Mouse (Mus musculus): ENCODE results near the gene Tor3a. TPM values are rescaled to one million over a fixed set of nuclear protein-coding genes. Genes with fewer than 3 reads are reported as not detected.

Tor3a gene
- polyA plus RNA-seq, 1 experiment from 2014 or later, result 5.2 TPM

DNA sequence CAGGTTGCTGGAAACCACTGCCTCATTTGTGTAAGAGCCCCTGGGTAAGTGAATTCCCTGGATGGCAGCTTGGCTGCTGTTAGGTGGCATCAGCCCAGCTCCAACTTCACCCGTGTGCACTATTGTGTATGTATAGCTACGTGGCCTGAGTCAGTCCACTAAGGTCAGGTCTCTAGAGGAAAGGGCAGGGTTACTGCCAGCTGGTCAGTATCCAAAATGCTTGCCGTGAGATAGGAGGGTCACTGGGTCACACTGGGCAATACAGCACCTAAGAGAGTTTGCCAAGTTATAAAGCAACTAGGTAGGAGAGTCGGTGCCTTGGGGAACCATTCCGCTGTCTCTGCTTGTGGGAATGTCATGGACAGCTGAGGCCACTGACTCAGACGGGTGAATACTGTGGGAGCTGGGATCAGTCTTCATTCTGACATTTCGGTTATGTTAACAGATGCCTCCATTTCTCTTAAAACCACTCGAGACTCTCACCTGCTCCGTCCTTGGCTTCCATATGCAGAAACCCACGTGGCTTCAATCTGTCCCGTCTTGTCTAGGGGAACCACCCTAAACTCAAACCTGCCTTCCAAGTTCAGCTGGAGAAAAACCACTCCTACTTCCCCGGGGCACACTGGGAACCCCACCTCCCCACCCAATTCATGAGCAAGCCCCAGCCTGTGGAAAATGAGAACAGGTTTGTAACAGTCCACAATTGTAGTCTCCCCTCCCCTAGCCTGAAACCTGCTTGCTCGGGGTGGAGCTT is 14.1 kb downstream of the Tor3a start:
- H3K9ac ChIP-seq (ENCODE audit: low read depth, low read length), result no peak overlapping the region
- H3K27me3 ChIP-seq (replicated peaks; ENCODE audit: control insufficient read depth, insufficient read depth, low read length), result no peaks in the 10 kb centered on the region
- H3K4me1 ChIP-seq (ENCODE audit: control insufficient read depth, insufficient read depth, low read depth, low read length), result no peaks in the 10 kb centered on the region
- no peak overlapping the region for H3K4me3 ChIP-seq (ENCODE audit: low read length)
- 86% methylated on average over 13 of the region's 13 CpGs for WGBS
- no peak for ATAC-seq
- H3K4me2 ChIP-seq (ENCODE audit: low read length), result no peak overlapping the region
- H3K27ac ChIP-seq (ENCODE audit: low read depth, low read length), result no peak overlapping the region
- H3K9me3 ChIP-seq (ENCODE audit: control insufficient read depth, low read length), result no peaks in the 10 kb centered on the region
- H3K36me3 ChIP-seq (ENCODE audit: control insufficient read depth, insufficient read depth, low read length), result no peaks in the 10 kb centered on the region

DNA sequence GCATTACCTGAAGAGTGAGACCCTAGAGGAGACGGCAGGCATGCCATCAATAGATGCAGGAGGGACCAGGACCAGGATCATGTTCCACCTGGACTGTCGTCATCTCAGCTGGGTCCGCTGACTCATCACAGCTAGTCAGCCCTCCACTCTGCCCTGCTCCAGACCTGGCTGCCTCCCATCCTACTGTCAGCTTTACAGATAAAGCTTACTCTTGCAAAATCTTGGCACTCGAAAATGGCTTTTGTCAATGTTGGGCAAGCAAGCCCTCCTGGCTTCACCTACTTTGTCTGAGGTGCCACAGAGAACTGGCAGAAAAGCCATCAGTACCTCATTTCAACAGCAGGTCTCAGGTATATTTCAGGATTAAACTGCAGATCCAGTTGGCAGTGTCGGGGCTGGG is 15.5 kb downstream of the Tor3a start:
- Histone ChIP-seq H3K4me2 (ENCODE audit: low read length) (no peak overlapping the region), H3K27ac (ENCODE audit: low read depth, low read length) (no peak overlapping the region), H3K9ac (ENCODE audit: low read depth, low read length) (no peak overlapping the region), H3K4me1 (ENCODE audit: control insufficient read depth, insufficient read depth, low read depth, low read length) (no peaks in the 10 kb centered on the region), H3K36me3 (ENCODE audit: control insufficient read depth, insufficient read depth, low read length) (no peaks in the 10 kb centered on the region), H3K27me3 (replicated peaks; ENCODE audit: control insufficient read depth, insufficient read depth, low read length) (no peaks in the 10 kb centered on the region), H3K9me3 (ENCODE audit: control insufficient read depth, low read length) (no peaks in the 10 kb centered on the region), H3K4me3 (ENCODE audit: low read length) (no peak overlapping the region)
- no peak for ATAC-seq
- 83% methylated on average over 5 of the region's 5 CpGs for WGBS

DNA sequence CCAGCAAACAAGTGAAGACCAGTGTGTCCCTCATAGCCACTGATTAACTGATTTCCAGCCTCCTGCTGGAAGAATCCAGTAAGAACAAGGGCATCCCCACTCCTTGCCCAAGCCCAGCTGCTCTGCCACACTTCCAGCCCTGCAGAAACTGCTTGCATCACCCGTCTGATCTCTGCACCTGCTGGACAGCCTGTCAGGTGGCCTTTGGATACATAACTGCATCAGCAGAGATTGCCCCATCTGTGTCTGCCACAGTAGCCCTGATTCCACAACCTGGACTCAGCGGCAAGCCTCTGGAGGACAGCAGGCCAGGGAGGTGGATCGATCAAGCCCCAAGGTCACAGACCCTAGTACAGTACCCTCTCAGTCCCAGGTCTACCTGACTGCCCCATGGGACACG is 16.6 kb downstream of the Tor3a start:
- H3K4me3 ChIP-seq (ENCODE audit: low read length), result no peak overlapping the region
- no peak for ATAC-seq
- H3K36me3 ChIP-seq (ENCODE audit: control insufficient read depth, insufficient read depth, low read length), result no peaks in the 10 kb centered on the region

DNA sequence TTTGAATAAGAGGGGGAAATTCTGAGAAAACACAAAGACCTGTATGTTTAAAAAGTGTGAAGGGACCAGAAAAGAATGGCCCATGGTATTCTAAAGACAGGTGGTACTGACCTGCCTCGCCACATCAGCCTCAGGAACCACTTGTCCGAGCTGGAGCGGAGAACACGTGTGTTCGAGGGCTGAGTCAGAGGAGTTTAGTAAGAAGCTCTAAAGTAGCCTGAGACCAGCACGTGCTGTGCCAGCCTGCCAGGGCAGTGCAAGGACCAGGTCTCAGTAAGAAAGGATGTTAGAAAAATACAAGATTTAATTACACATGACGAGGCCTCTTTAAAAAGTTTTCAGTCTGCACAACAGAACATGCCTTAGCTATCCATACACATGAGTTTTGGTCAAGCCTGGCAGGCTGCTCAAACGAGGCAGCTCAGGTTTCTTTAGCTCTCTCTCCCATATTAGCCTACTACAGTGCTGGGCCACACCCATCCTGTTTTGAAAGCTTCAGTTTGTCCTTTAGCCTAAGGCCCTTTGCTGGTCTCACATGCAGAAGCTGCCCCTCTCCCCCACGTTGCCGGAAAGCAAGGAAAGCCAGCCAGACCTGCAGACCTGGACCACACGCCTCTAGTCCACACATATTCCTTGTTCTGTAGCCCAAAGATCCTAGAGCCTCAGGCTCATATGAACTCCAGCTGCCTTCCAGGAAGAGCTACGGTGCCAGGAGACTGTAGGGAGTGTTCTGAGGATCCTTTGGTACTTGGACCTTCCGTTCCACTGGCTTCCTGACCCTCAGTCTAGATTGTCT is 19.2 kb downstream of the Tor3a start:
- H3K4me2 ChIP-seq (ENCODE audit: low read length), result no peak overlapping the region
- H3K4me3 ChIP-seq (ENCODE audit: low read length), result no peak overlapping the region
- no peaks in the 10 kb centered on the region for H3K4me1 ChIP-seq (ENCODE audit: control insufficient read depth, insufficient read depth, low read depth, low read length)
- ATAC-seq, result no peak
- no peaks in the 10 kb centered on the region for H3K36me3 ChIP-seq (ENCODE audit: control insufficient read depth, insufficient read depth, low read length)
- H3K27me3 ChIP-seq (replicated peaks; ENCODE audit: control insufficient read depth, insufficient read depth, low read length), result no peaks in the 10 kb centered on the region
- 88% methylated on average over 13 of the region's 13 CpGs for WGBS
- H3K9me3 ChIP-seq (ENCODE audit: control insufficient read depth, low read length), result no peaks in the 10 kb centered on the region
- no peak overlapping the region for H3K27ac ChIP-seq (ENCODE audit: low read depth, low read length)
- no peak overlapping the region for H3K9ac ChIP-seq (ENCODE audit: low read depth, low read length)

More for the DNA sequence above, 16.6 kb downstream of the Tor3a start:
- Histone ChIP-seq H3K9ac (ENCODE audit: low read depth, low read length) (no peak overlapping the region), H3K9me3 (ENCODE audit: control insufficient read depth, low read length) (no peaks in the 10 kb centered on the region), H3K4me1 (ENCODE audit: control insufficient read depth, insufficient read depth, low read depth, low read length) (no peaks in the 10 kb centered on the region), H3K27me3 (replicated peaks; ENCODE audit: control insufficient read depth, insufficient read depth, low read length) (no peaks in the 10 kb centered on the region), H3K4me2 (ENCODE audit: low read length) (no peak overlapping the region), H3K27ac (ENCODE audit: low read depth, low read length) (no peak overlapping the region)
- WGBS, result 94% methylated on average over 4 of the region's 4 CpGs

DNA sequence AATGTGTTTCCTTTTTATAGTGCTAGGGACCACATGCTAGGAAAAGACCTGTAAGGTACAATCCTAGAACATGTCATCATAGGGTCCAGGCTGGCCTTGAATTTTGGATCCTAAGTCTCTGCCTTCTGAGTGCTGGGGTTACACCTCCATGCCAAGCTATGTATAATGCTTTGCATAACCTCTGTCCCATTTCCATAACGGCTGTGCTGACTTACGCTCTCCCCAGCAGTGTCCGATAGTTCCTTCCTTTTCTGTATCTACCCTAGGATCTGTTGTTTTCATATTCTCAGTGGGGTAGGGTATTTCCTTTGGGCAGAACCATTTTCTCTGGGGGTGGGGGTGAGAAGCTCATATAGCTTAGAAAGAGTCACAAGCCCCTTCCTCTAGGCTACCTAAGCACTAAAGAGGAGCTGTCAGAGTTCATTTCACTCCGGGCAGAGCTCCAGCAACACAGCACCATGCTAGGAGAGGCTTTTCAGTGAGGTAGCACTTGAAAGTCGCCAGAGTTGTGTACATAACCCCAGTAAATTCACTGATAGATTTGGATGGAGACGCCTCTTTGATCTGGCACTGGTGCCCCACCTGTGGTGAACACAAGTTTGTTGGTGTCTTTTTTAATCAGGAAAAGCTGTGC is 21.9 kb downstream of the Tor3a start:
- H3K9me3 ChIP-seq (ENCODE audit: control insufficient read depth, low read length), result no peaks in the 10 kb centered on the region
- H3K27ac ChIP-seq (ENCODE audit: low read depth, low read length), result no peak overlapping the region; the same call in 1 of the 2 replicates
- H3K4me2 ChIP-seq (ENCODE audit: low read length), result no peak overlapping the region
- H3K9ac ChIP-seq (ENCODE audit: low read depth, low read length), result no peak overlapping the region
- peaks cover 4% of the 10 kb centered on the region for H3K36me3 ChIP-seq (ENCODE audit: control insufficient read depth, insufficient read depth, low read length)
- no peak for ATAC-seq
- H3K4me1 ChIP-seq (ENCODE audit: control insufficient read depth, insufficient read depth, low read depth, low read length), result no peaks in the 10 kb centered on the region
- H3K4me3 ChIP-seq (ENCODE audit: low read length), result no peak overlapping the region
- no peaks in the 10 kb centered on the region for H3K27me3 ChIP-seq (replicated peaks; ENCODE audit: control insufficient read depth, insufficient read depth, low read length)
- 55% methylated on average over 6 of the region's 6 CpGs for WGBS

DNA sequence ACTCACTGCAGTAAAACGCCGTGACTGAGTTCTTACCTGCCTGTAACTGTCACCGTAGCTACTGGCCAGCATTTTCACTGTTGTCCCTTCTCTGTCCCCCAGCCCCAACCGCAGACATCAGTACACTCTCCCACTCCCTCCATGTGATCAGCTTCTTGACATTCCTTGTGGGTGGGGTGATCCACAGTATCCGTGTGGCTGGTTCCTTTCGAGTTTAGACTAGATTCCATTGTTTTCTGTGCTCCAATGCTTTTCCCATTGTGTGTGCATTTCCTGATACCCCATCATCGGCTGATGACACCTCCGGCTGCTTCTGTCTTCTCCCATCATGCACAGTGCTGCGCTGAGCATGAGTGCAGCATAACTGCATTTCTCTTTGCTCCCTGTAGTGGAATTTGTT is 23.5 kb downstream of the Tor3a start:
- no peak overlapping the region for H3K9ac ChIP-seq (ENCODE audit: low read depth, low read length)
- H3K27me3 ChIP-seq (replicated peaks; ENCODE audit: control insufficient read depth, insufficient read depth, low read length), result no peaks in the 10 kb centered on the region
- no peak for ATAC-seq
- peaks cover 4% of the 10 kb centered on the region for H3K36me3 ChIP-seq (ENCODE audit: control insufficient read depth, insufficient read depth, low read length)
- H3K9me3 ChIP-seq (ENCODE audit: control insufficient read depth, low read length), result no peaks in the 10 kb centered on the region
- H3K4me1 ChIP-seq (ENCODE audit: control insufficient read depth, insufficient read depth, low read depth, low read length), result no peaks in the 10 kb centered on the region; the same call in 1 of the 2 replicates
- no peak overlapping the region for H3K4me2 ChIP-seq (ENCODE audit: low read length)
- no peak overlapping the region for H3K27ac ChIP-seq (ENCODE audit: low read depth, low read length)
- H3K4me3 ChIP-seq (ENCODE audit: low read length), result no peak overlapping the region
- 71% methylated on average over 9 of the region's 9 CpGs for WGBS

DNA sequence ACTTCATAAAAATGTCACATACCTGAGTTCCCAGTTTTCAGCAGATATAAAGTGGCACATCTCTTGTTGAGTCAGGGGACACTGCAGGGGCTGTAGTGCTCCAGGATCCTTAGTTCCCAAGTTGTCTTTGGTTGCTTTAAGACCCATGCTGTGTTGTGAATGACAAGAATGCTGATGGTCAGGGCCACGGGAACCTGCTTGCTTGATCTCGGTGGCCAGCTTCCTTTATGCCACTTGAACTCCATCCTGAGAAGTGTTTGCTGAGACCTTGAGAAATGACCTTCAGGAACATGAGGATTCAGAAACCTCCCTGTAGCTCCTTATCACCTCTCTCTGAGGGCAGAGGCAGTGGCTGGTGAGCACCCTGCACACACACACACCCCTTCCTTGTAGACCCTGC is 25.5 kb downstream of the Tor3a start:
- Histone ChIP-seq H3K9ac (ENCODE audit: low read depth, low read length) (no peak overlapping the region), H3K27me3 (replicated peaks; ENCODE audit: control insufficient read depth, insufficient read depth, low read length) (no peaks in the 10 kb centered on the region), H3K4me2 (ENCODE audit: low read length) (no peak overlapping the region), H3K4me1 (ENCODE audit: control insufficient read depth, insufficient read depth, low read depth, low read length) (peaks cover 8% of the 10 kb centered on the region), H3K36me3 (ENCODE audit: control insufficient read depth, insufficient read depth, low read length) (peaks cover 4% of the 10 kb centered on the region), H3K4me3 (ENCODE audit: low read length) (no peak overlapping the region), H3K9me3 (ENCODE audit: control insufficient read depth, low read length) (no peaks in the 10 kb centered on the region), H3K27ac (ENCODE audit: low read depth, low read length) (no peak overlapping the region)
- ATAC-seq, result no peak
- 46% methylated on average over 2 of the region's 2 CpGs for WGBS

DNA sequence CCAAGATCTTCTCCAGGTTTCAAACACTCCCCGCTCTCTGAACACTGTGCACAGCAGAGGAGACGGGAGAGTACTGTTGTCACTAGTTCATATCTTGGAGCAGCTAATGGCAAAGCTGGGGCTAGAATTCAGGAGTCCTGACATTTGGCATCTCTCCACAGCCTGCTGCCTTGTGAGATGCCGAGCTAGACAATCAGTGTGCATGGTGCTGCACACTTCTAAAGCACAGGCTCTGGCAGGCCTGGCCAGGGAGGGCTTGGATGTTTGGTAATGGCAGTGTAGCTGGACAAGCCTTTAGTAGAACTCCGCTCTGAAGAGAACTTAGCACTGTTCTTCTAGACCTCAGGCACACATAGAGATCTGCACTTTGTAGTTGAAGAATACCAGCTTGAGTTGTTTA is 28.2 kb downstream of the Tor3a start:
- Histone ChIP-seq H3K27me3 (replicated peaks; ENCODE audit: control insufficient read depth, insufficient read depth, low read length) (no peaks in the 10 kb centered on the region), H3K4me2 (ENCODE audit: low read length) (no peak overlapping the region), H3K27ac (ENCODE audit: low read depth, low read length) (no peak overlapping the region), H3K4me1 (ENCODE audit: control insufficient read depth, insufficient read depth, low read depth, low read length) (peaks cover 12% of the 10 kb centered on the region), H3K9ac (ENCODE audit: low read depth, low read length) (no peak overlapping the region), H3K9me3 (ENCODE audit: control insufficient read depth, low read length) (no peaks in the 10 kb centered on the region), H3K36me3 (ENCODE audit: control insufficient read depth, insufficient read depth, low read length) (peaks cover 21% of the 10 kb centered on the region), H3K4me3 (ENCODE audit: low read length) (no peak overlapping the region)
- WGBS, result 65% methylated on average over 4 of the region's 4 CpGs
- no peak for ATAC-seq
